Mouse (Mus musculus) kidney, embryonic 15.5 days (tissue): ENCODE results near the gene Usp29. TPM values are rescaled to one million over a fixed set of nuclear protein-coding genes. Genes with fewer than 3 reads are reported as not detected.
"Not testable (repeated sequence)": the region's sequence is repeated elsewhere in the genome, so short reads cannot be mapped to it uniquely, and the experiment has no call there.

Experiments
- ATAC-seq: fragments of 200-750 bp; cut with Nextera tagmentation; replicated peaks from 2 replicates; pipeline ENCODE4 v1.8.0; 2017; ENCODE audit warnings: moderate TSS enrichment; ENCODE audit not compliant: low FRiP score
- H3K27ac ChIP-seq: fragments of 300-500 bp; sonication (generic); 2 replicates; pipeline ENCODE4 v1.5.1; 2015; ENCODE audit warnings: mild to moderate bottlenecking, inconsistent platforms
- H3K27me3 ChIP-seq: fragments of 300-500 bp; sonication (generic); 2 replicates; pipeline ENCODE4 v1.6.1; 2015; ENCODE audit warnings: inconsistent platforms
- H3K36me3 ChIP-seq: fragments of 300-500 bp; sonication (generic); 2 replicates; pipeline ENCODE4 v1.6.1; 2015; ENCODE audit warnings: inconsistent platforms
- H3K4me1 ChIP-seq: fragments of 300-500 bp; sonication (generic); 2 replicates; pipeline ENCODE4 v1.6.1; 2015; ENCODE audit warnings: inconsistent platforms
- H3K4me2 ChIP-seq: fragments of 300-500 bp; sonication (generic); 2 replicates; pipeline ENCODE4 v1.6.1; 2015; ENCODE audit warnings: moderate library complexity, mild to moderate bottlenecking, inconsistent platforms
- H3K4me3 ChIP-seq: fragments of 300-500 bp; sonication (generic); replicated peaks from 2 replicates; pipeline ENCODE4 v1.5.1; 2015; ENCODE audit warnings: mild to moderate bottlenecking, inconsistent platforms
- H3K9ac ChIP-seq: fragments of 300-500 bp; sonication (generic); 2 replicates; pipeline ENCODE4 v1.6.1; 2015; ENCODE audit warnings: mild to moderate bottlenecking, inconsistent platforms
- H3K9me3 ChIP-seq: fragments of 300-500 bp; sonication (generic); replicated peaks from 2 replicates; pipeline ENCODE4 v1.6.1; 2016; ENCODE audit warnings: inconsistent platforms
- WGBS: fragments of 180-500 bp; shearing (Covaris S2); methylation state at CpG from one replicate; pipeline ENCODE4 v1.1.7; 2015; ENCODE audit warnings: mixed read lengths; 5-methylcytosine and 5-hydroxymethylcytosine counted together
- polyA plus RNA-seq: library from polyadenylated mRNA; unstranded; fragments of >200 nt; fragmentation: Nextera tagmentation; extraction: Ambion mirVana; gene quantifications from 2 replicates; pipeline ENCODE4 v1.2.1, GENCODE M21; 2015

Usp29 gene
- polyA plus RNA-seq, 1 experiment from 2014 or later, result 7.3 TPM

GRCm38 (mm10) chr7:6883376-6884147 is 153.2 kb downstream of the Usp29 start:
- no peak for ATAC-seq
- H3K4me3 ChIP-seq, result no peak overlapping the region
- peaks cover 9% of the 10 kb centered on the region; the same call in 1 of the 2 replicates for H3K4me1 ChIP-seq
- H3K27ac ChIP-seq, result no peak overlapping the region
- H3K27me3 ChIP-seq, result no peaks in the 10 kb centered on the region
- H3K9me3 ChIP-seq, result no peaks in the 10 kb centered on the region
- H3K36me3 ChIP-seq, result no peaks in the 10 kb centered on the region
- H3K4me2 ChIP-seq, result no peak overlapping the region
- 62% methylated on average over 8 of the region's 8 CpGs for WGBS
- no peak overlapping the region for H3K9ac ChIP-seq

DNA sequence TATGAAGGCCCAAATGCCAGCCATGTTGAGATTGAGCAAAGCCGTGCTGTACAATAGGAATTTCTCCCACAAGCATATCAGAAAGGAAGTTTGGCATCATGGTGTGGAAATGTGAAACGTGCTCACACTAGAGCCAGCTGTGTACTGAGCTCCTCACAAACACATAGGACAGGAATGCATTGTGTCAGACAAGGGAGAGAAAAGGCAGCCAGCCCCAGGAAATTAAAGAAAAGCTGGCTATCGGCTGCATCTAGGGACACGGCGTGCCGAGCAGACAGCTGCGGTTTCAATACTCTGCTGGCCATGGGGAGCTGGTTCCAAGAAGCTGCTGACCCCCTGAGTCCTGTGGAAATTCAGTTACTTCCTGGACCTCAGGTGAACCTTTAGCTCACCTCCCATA is 155.0 kb downstream of the Usp29 start:
- no peaks in the 10 kb centered on the region for H3K36me3 ChIP-seq
- 0 out of 2 replicates have a peak, but pooled peaks have one; percentile 10 for ATAC-seq

GRCm38 (mm10) chr7:6886896-6887295 is 156.5 kb downstream of the Usp29 start:
- no peak overlapping the region for H3K4me3 ChIP-seq
- no peaks in the 10 kb centered on the region for H3K27me3 ChIP-seq
- no peaks in the 10 kb centered on the region for H3K36me3 ChIP-seq
- no peaks in the 10 kb centered on the region for H3K9me3 ChIP-seq
- no peak overlapping the region for H3K9ac ChIP-seq
- peaks cover 12% of the 10 kb centered on the region for H3K4me1 ChIP-seq
- WGBS, result 89% methylated on average over 1 of the region's 1 CpGs
- H3K4me2 ChIP-seq, result no peak overlapping the region
- no peak for ATAC-seq
- no peak overlapping the region for H3K27ac ChIP-seq

More for the DNA sequence above, 155.0 kb downstream of the Usp29 start:
- Histone ChIP-seq H3K4me1 (peaks cover 9% of the 10 kb centered on the region; the same call in 1 of the 2 replicates), H3K27me3 (no peaks in the 10 kb centered on the region), H3K9me3 (no peaks in the 10 kb centered on the region), H3K9ac (no peak overlapping the region), H3K4me2 (no peak overlapping the region), H3K27ac (peak overlapping the region; percentile 14; the same call in 1 of the 2 replicates), H3K4me3 (no peak overlapping the region)
- WGBS, result 63% methylated on average over 7 of the region's 7 CpGs

- H3K27ac ChIP-seq, result no peak overlapping the region
- peaks cover 12% of the 10 kb centered on the region for H3K4me1 ChIP-seq
- H3K9ac ChIP-seq, result no peak overlapping the region
- no peaks in the 10 kb centered on the region for H3K36me3 ChIP-seq
- H3K4me3 ChIP-seq, result no peak overlapping the region
- no peak for ATAC-seq
- H3K4me2 ChIP-seq, result no peak overlapping the region
- H3K9me3 ChIP-seq, result no peaks in the 10 kb centered on the region
- WGBS, result 92% methylated on average over 5 of the region's 5 CpGs
- no peaks in the 10 kb centered on the region for H3K27me3 ChIP-seq
Measured at GRCm38 (mm10) chr7:6889871-6890270, 159.5 kb downstream of the Usp29 start.

- 35% methylated on average over 3 of the region's 3 CpGs for WGBS
- no peak for ATAC-seq
Measured at GRCm38 (mm10) chr7:6891206-6891605, 160.8 kb downstream of the Usp29 start.

GRCm38 (mm10) chr7:6897021-6897420 is 166.6 kb downstream of the Usp29 start:
- WGBS, result 4% methylated on average over 4 of the region's 4 CpGs
- H3K4me3 ChIP-seq, H3K36me3 ChIP-seq, H3K9ac ChIP-seq, H3K27me3 ChIP-seq, H3K9me3 ChIP-seq, H3K4me2 ChIP-seq: not testable (repeated sequence)
- ATAC-seq, result peak; percentile 98
- peaks cover 12% of the 10 kb centered on the region for H3K4me1 ChIP-seq
- H3K27ac ChIP-seq, result peak overlapping the region; percentile 82

More at GRCm38 (mm10) chr7:6891206-6891605, 160.8 kb downstream of the Usp29 start:
- Histone ChIP-seq H3K27me3 (no peaks in the 10 kb centered on the region), H3K9ac (no peak overlapping the region), H3K9me3 (no peaks in the 10 kb centered on the region), H3K4me1 (peaks cover 6% of the 10 kb centered on the region), H3K4me2 (no peak overlapping the region), H3K4me3 (no peak overlapping the region), H3K27ac (no peak overlapping the region), H3K36me3 (no peaks in the 10 kb centered on the region)

GRCm38 (mm10) chr7:6900672-6901071 is 170.3 kb downstream of the Usp29 start:
- H3K36me3 ChIP-seq, result no peaks in the 10 kb centered on the region
- H3K9me3 ChIP-seq, result no peaks in the 10 kb centered on the region
- H3K9ac ChIP-seq, result no peak overlapping the region
- ATAC-seq, result no peak
- no peak overlapping the region for H3K4me3 ChIP-seq
- no peaks in the 10 kb centered on the region for H3K27me3 ChIP-seq
- peaks cover 12% of the 10 kb centered on the region for H3K4me1 ChIP-seq
- WGBS, result 93% methylated on average over 7 of the region's 7 CpGs
- no peak overlapping the region for H3K4me2 ChIP-seq
- no peak overlapping the region for H3K27ac ChIP-seq

- no peaks in the 10 kb centered on the region for H3K27me3 ChIP-seq
- H3K4me2 ChIP-seq, result no peak overlapping the region
- ATAC-seq, result no peak
- no peaks in the 10 kb centered on the region for H3K4me1 ChIP-seq
- H3K36me3 ChIP-seq, result no peaks in the 10 kb centered on the region
- H3K4me3 ChIP-seq, result no peak overlapping the region
- 60% methylated on average over 8 of the region's 8 CpGs for WGBS
- H3K9ac ChIP-seq, result no peak overlapping the region
- no peak overlapping the region for H3K27ac ChIP-seq
- H3K9me3 ChIP-seq, result no peaks in the 10 kb centered on the region
Measured at GRCm38 (mm10) chr7:6903489-6903888, 173.1 kb downstream of the Usp29 start.

GRCm38 (mm10) chr7:6910527-6910926 is 180.1 kb downstream of the Usp29 start:
- Histone ChIP-seq H3K27ac (peak overlapping the region; percentile 54; the same call in 1 of the 2 replicates), H3K4me3 (no peak overlapping the region), H3K9ac (no peak overlapping the region), H3K9me3 (no peaks in the 10 kb centered on the region), H3K36me3 (no peaks in the 10 kb centered on the region), H3K27me3 (no peaks in the 10 kb centered on the region), H3K4me1 (peaks cover 36% of the 10 kb centered on the region), H3K4me2 (no peak overlapping the region)
- no peak for ATAC-seq
- 29% methylated on average over 7 of the region's 7 CpGs for WGBS

- Histone ChIP-seq H3K27ac (no peak overlapping the region), H3K4me1 (peaks cover 38% of the 10 kb centered on the region), H3K4me2 (no peak overlapping the region), H3K27me3 (no peaks in the 10 kb centered on the region), H3K9ac (no peak overlapping the region), H3K9me3 (no peaks in the 10 kb centered on the region), H3K4me3 (no peak overlapping the region), H3K36me3 (no peaks in the 10 kb centered on the region)
- no peak for ATAC-seq
- WGBS, result 69% methylated on average over 5 of the region's 5 CpGs
Measured at GRCm38 (mm10) chr7:6911731-6912130, 181.4 kb downstream of the Usp29 start.

- Histone ChIP-seq H3K9me3 (no peaks in the 10 kb centered on the region), H3K27me3 (no peaks in the 10 kb centered on the region), H3K36me3 (no peaks in the 10 kb centered on the region), H3K4me1 (peaks cover 51% of the 10 kb centered on the region), H3K4me2 (peak overlapping the region; percentile 68), H3K27ac (peak overlapping the region; percentile 81), H3K9ac (peak overlapping the region; percentile 52), H3K4me3 (peak overlapping the region; percentile 40)
- 8% methylated on average over 30 of the region's 30 CpGs for WGBS
- ATAC-seq, result peak; percentile 82
Measured at GRCm38 (mm10) chr7:6913439-6914380, 183.3 kb downstream of the Usp29 start.

- Histone ChIP-seq H3K9ac (no peak overlapping the region), H3K27ac (no peak overlapping the region; the same call in 1 of the 2 replicates), H3K9me3 (no peaks in the 10 kb centered on the region), H3K27me3 (no peaks in the 10 kb centered on the region), H3K4me1 (peaks cover 44% of the 10 kb centered on the region), H3K4me2 (no peak overlapping the region), H3K4me3 (no peak overlapping the region), H3K36me3 (no peaks in the 10 kb centered on the region)
- ATAC-seq, result no peak
- 36% methylated on average over 5 of the region's 5 CpGs for WGBS
Measured at GRCm38 (mm10) chr7:6917126-6917525, 186.7 kb downstream of the Usp29 start.
